Mouse (Mus musculus) erythroid progenitor cell, adult 5-6 weeks (primary cell): ENCODE data around the gene Gpr27. TPM values are rescaled to one million over a fixed set of nuclear protein-coding genes. Genes with fewer than 3 reads are reported as not detected.

Experiments used
- ATAC-seq: replicated peaks from 2 replicates; pipeline ENCODE4 v1.8.0; 2016; ENCODE audit warnings: moderate number of reproducible peaks, mild to moderate bottlenecking, moderate TSS enrichment, inconsistent platforms; ENCODE audit not compliant: poor library complexity, low FRiP score, severe bottlenecking
- total RNA-seq, 2 experiments: library from RNA; stranded (forward) in 1 of 2; stranded (reverse) in 1 of 2; fragments of 150-400 nt in 1 of 2; fragments of 186-747, 209-891 nt in 1 of 2; gene quantifications; 2 replicates each; pipeline versions ENCODE4 v1.2.3 to v1.2.4; 2015 to 2017; ENCODE audit warnings: low replicate concordance in 2 of 2

Gpr27 gene
- total RNA-seq, 2 experiments from 2014 or later = not detected

- ATAC-seq = no peak
Observed at GRCm38 (mm10) chr6:99671768-99672167, 20.7 kb upstream of the Gpr27 start.

- ATAC-seq = no peak
Observed at GRCm38 (mm10) chr6:99674482-99674881, 18.0 kb upstream of the Gpr27 start.

DNA sequence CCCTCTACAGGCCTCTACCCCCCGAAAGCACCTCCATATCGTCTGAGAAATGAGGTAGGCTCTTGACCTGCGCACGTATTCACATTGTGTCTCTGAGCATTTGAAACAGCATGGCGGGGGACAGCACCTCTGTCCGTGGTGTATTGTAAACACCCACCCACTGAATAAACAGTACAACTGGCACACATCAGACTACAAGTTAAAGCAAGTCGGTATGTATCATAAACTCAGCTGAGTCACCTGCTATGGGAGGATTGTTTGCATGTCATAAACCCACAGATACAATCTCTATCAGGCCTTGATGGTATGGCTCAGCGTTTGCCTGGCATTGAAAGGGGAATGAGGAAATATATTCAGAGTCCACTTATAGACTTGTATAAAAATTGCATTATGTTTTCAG, 15.2 kb upstream of the Gpr27 start:
- no peak for ATAC-seq

- no peak for ATAC-seq
Observed at GRCm38 (mm10) chr6:99678108-99678507, 14.4 kb upstream of the Gpr27 start.

GRCm38 (mm10) chr6:99683974-99684373, 8.5 kb upstream of the Gpr27 start:
- ATAC-seq = no peak

DNA sequence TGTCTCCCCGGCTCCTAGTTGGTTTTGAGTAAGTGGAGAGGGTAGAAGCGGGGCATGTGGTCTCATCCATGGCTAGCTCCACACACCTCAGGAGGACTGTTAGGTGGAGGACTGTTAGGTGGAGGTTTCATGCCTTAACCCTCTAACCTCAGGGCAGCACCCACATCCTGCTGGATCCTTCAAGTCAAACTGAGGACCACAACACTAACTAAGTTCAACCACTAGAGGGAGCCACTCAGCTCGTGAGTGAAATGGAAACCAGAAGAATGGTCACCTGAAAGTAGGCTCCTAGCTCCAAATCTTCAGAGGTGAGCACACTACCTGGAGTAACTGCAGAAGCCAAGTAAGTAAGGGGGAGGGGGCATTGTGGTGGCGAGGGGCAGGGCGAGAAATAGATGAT, 7.6 kb upstream of the Gpr27 start:
- ATAC-seq = 0 out of 2 replicates have a peak, but pooled peaks have one; percentile 39

GRCm38 (mm10) chr6:99688513-99688912, 4.0 kb upstream of the Gpr27 start:
- no peak for ATAC-seq

- ATAC-seq = no peak
Observed at GRCm38 (mm10) chr6:99691666-99692205, 743 bp upstream of the Gpr27 start.

DNA sequence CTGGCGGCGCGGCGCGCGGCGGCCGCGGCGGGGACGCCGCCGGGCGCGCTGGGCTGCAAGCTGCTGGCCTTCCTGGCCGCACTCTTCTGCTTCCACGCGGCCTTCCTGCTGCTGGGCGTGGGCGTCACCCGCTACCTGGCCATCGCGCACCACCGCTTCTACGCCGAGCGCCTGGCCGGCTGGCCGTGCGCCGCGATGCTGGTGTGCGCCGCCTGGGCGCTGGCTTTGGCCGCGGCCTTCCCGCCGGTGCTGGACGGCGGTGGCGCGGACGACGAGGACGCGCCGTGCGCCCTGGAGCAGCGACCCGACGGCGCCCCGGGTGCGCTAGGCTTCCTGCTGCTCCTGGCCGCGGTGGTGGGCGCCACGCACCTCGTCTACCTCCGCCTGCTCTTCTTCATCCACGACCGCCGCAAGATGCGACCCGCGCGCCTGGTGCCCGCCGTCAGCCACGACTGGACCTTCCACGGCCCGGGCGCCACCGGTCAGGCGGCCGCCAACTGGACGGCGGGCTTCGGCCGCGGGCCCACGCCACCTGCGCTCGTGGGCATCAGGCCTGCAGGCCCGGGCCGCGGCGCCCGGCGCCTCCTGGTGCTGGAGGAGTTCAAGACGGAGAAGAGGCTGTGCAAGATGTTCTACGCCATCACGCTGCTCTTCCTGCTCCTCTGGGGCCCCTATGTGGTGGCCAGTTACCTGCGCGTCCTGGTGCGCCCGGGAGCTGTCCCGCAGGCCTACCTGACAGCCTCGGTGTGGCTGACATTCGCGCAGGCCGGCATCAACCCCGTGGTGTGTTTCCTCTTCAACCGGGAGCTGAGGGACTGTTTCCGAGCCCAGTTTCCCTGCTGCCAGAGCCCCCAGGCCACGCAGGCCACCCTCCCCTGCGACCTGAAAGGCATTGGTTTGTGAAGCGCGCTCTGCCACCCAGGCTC, 700 bp downstream of the Gpr27 start:
- ATAC-seq = no peak

DNA sequence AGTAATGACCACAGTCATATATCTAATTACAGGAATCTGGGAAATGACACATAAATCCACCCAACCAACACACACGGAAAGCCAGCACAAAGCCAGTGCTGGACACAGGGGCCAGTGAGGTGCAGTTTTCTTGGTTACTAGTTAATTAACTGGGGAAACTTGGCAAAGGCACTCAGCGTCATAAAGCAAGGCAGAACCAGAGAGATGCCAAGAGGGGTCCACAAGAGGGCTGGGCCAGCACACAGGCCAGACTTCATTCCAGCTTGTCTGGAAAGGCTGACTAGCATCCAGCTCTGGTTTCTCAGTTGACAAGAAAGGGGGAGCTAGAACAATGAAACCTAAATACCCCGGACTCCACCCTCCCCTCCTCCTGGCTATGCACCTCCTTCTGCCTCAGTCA, 8.0 kb downstream of the Gpr27 start:
- ATAC-seq = no peak

GRCm38 (mm10) chr6:99711576-99712101, 19.2 kb downstream of the Gpr27 start:
- no peak for ATAC-seq

DNA sequence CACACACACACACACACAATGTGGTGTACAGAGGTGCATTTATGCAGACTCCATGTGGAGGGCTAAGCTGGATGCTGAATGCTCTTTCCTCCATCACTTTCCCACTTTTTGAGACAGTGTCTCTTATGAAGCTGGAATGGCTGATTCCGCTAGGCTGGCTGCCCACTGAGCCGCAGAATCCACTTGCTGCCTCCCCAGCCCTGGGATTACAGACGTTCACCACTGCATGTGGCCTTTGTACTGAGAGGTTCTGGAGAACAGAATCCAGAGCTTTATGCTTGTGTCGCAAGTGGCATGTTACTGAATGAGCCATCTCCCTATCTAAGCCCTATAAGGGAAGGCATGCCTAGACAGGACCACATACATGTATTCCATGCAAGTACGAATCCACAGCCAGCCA, 20.8 kb downstream of the Gpr27 start:
- ATAC-seq = no peak

DNA sequence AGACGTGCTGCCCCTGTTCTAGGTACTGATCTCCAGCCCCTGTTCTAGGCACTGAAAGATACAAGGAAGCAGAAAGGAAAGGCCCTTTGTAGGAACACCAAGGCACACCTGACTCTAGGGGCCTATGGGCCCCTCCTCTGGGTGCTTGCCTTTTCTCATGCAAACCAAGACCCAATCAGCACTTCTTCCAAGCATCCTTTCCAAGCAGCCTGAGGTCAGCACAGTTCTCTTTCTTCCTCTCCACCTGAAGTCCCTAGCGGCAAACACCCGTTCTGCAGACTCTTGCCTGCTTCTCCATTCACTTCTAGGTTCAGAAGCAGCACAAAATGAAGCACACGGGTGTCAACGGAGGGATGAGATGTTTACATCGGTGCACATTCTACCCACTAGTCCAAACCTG, 22.7 kb downstream of the Gpr27 start:
- ATAC-seq = no peak

- ATAC-seq = no peak
Observed at GRCm38 (mm10) chr6:99715913-99716312, 23.4 kb downstream of the Gpr27 start.

GRCm38 (mm10) chr6:99721032-99721431, 28.6 kb downstream of the Gpr27 start:
- no peak for ATAC-seq

- ATAC-seq = no peak
Observed at GRCm38 (mm10) chr6:99722390-99722789, 29.9 kb downstream of the Gpr27 start.

GRCm38 (mm10) chr6:99725971-99726561, 33.6 kb downstream of the Gpr27 start, which contains the start of gene Prok2:
TSS of gene Prok2 (minus strand) at chr6:99726392.
- ATAC-seq = no peak

GRCm38 (mm10) chr6:99726576-99727303, 34.3 kb downstream of the Gpr27 start:
- no peak for ATAC-seq

DNA sequence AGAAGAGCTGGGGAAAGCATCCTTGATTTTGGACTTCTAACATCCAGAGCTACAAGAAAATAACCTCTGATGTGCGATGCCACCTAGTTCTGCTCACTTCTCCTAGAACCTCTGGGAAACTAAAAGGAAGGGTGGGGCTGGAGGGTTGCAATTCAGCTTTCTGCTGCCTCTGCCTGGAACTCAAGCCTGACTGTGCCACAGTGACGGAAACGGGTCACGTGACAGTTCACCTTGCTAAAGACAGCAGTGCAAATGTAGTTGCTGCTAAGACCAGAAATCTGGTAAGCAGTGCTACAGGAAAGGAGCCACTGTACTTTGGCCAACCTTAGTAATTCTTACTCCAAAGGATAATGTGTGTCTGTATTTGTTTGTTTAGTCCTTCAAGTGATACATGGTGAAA, 37.4 kb downstream of the Gpr27 start:
- ATAC-seq = no peak

- no peak for ATAC-seq
Observed at GRCm38 (mm10) chr6:99731926-99732325, 39.4 kb downstream of the Gpr27 start.
